In the genomic region with DNA sequence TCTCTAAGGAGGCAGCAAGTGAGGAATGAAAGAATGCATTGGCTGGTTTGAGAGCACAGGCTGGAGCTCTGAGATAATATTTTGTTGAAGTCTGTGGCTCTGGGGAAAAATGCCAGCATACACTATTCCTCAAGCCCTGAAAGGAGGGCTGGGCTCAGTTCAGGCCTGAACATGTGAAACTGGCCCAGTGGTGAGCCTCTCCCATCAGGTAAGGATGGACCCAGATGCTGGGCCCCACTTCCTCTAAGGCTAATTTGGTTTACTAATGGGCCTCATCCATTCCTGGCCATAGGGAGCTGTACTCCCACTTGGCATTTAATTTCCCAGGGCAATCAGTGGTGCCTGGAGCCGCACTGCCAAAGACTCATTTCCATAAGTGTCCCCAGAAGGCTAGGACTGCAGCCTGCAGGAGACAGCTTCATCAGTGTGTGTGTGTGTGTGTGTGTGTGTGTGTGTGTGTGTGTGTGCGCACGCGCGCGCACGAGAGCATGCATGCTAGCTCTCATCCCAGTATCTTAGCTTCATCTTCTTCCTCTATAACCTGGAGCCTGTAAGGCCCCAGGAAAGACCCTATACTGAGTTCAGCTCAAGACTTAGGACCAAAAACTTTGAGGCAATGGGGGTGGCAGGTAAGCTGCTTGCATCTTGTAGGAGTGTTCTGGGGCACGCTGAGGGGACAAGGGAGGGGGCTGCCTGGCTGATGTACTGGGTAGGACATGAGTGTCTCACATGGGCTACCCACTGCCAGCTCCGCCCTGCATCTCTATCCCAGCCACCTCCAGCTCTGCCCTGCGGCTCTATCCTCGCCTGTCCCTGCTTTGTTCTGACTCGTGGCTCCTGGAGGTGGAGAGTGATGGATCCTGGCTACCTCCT, we compare ENCODE assay signal across 17 mouse cellular contexts. TPM values are rescaled to one million over a fixed set of nuclear protein-coding genes. Genes with fewer than 3 reads are reported as not detected.
A peak's percentile ranks its signal among the peaks of the same experiment; 100 is the strongest.
DNase-seq lines count a peak whose midpoint lies in the region; ATAC-seq lines count a peak whose summit lies in the region.
"Had no signal": no experiment of that assay in that cellular context is flagged by ENCODE, and none has a peak within 500 bp of the region (broad histone marks: within the 10 kb centered on the region; RNA-seq: fewer than 3 reads in every experiment).

No protein-coding gene starts in this region.

- no peaks in the 10 kb centered on the region for H3K27me3 ChIP-seq in embryonic facial prominence, embryonic 11.5 days (ENCODE audit: control insufficient read depth, insufficient read depth, low read length)
- no peaks in the 10 kb centered on the region for H3K27me3 ChIP-seq in embryonic facial prominence, embryonic 10.5 days (replicated peaks; ENCODE audit: low read depth, poor library complexity, severe bottlenecking)
- no peaks in the 10 kb centered on the region for H3K27me3 ChIP-seq in limb, embryonic 13.5 days
- H3K27me3 ChIP-seq in limb, embryonic 10.5 days (ENCODE audit: low read depth, poor library complexity, severe bottlenecking): no peaks in the 10 kb centered on the region
- H3K27me3 ChIP-seq in midbrain, embryonic 12.5 days: no peaks in the 10 kb centered on the region
- no peaks in the 10 kb centered on the region for H3K27me3 ChIP-seq in neural tube, embryonic 15.5 days (replicated peaks)
- H3K27me3 ChIP-seq: intestine, embryonic 15.5 days had no signal

- H3K4me1 ChIP-seq in embryonic facial prominence, embryonic 11.5 days (ENCODE audit: control insufficient read depth, insufficient read depth, low read length): no peaks in the 10 kb centered on the region
- H3K4me1 ChIP-seq in embryonic facial prominence, embryonic 10.5 days: peaks cover 29% of the 10 kb centered on the region
- no peaks in the 10 kb centered on the region for H3K4me1 ChIP-seq in limb, embryonic 13.5 days
- peaks cover 13% of the 10 kb centered on the region; the same call in 1 of the 2 replicates for H3K4me1 ChIP-seq in limb, embryonic 10.5 days
- H3K4me1 ChIP-seq in midbrain, embryonic 12.5 days: no peaks in the 10 kb centered on the region
- H3K4me1 ChIP-seq in neural tube, embryonic 15.5 days: peaks cover 26% of the 10 kb centered on the region
- H3K4me1 ChIP-seq: intestine, embryonic 15.5 days had no signal

- WGBS in embryonic facial prominence, embryonic 11.5 days: 90% methylated on average over 12 of the region's 12 CpGs
- 87% methylated on average over 12 of the region's 12 CpGs for WGBS in embryonic facial prominence, embryonic 10.5 days
- WGBS in limb, embryonic 13.5 days: 86% methylated on average over 12 of the region's 12 CpGs
- WGBS in limb, embryonic 10.5 days: 91% methylated on average over 12 of the region's 12 CpGs
- WGBS in midbrain, embryonic 12.5 days: 84% methylated on average over 12 of the region's 12 CpGs
- WGBS in neural tube, embryonic 15.5 days: 46% methylated on average over 12 of the region's 12 CpGs

- no peaks in the 10 kb centered on the region for H3K36me3 ChIP-seq in embryonic facial prominence, embryonic 11.5 days (replicated peaks; ENCODE audit: control insufficient read depth, insufficient read depth, low read depth, low read length)
- peaks cover 41% of the 10 kb centered on the region for H3K36me3 ChIP-seq in embryonic facial prominence, embryonic 10.5 days (replicated peaks)
- H3K36me3 ChIP-seq in limb, embryonic 13.5 days: peaks cover 4% of the 10 kb centered on the region; the same call in 1 of the 2 replicates
- H3K36me3 ChIP-seq in limb, embryonic 10.5 days: 0 out of 2 replicates have a peak, but pooled peaks cover 2% of the 10 kb centered on the region
- no peaks in the 10 kb centered on the region for H3K36me3 ChIP-seq in midbrain, embryonic 12.5 days
- H3K36me3 ChIP-seq in neural tube, embryonic 15.5 days: no peaks in the 10 kb centered on the region
- H3K36me3 ChIP-seq: intestine, embryonic 15.5 days had no signal

- no peaks in the 10 kb centered on the region for H3K9me3 ChIP-seq in embryonic facial prominence, embryonic 11.5 days (replicated peaks; ENCODE audit: control insufficient read depth, low read length)
- H3K9me3 ChIP-seq in embryonic facial prominence, embryonic 10.5 days: no peaks in the 10 kb centered on the region
- H3K9me3 ChIP-seq in limb, embryonic 13.5 days: no peaks in the 10 kb centered on the region
- no peaks in the 10 kb centered on the region for H3K9me3 ChIP-seq in limb, embryonic 10.5 days (replicated peaks)
- no peaks in the 10 kb centered on the region for H3K9me3 ChIP-seq in midbrain, embryonic 12.5 days
- H3K9me3 ChIP-seq in neural tube, embryonic 15.5 days (replicated peaks): no peaks in the 10 kb centered on the region
- H3K9me3 ChIP-seq: intestine, embryonic 15.5 days had no signal

- H3K9ac ChIP-seq in embryonic facial prominence, embryonic 11.5 days (replicated peaks; ENCODE audit: low read length): no peak overlapping the region
- peak overlapping the region; percentile 8; the same call in 1 of the 2 replicates for H3K9ac ChIP-seq in limb, embryonic 13.5 days
- H3K9ac ChIP-seq in midbrain, embryonic 12.5 days (replicated peaks): no peak overlapping the region
- H3K9ac ChIP-seq in neural tube, embryonic 15.5 days (replicated peaks): no peak overlapping the region; the same call in 1 of the 2 replicates
- H3K9ac ChIP-seq: intestine, embryonic 15.5 days had no signal

- H3K4me3 ChIP-seq in embryonic facial prominence, embryonic 11.5 days (ENCODE audit: low read depth, low read length): no peak overlapping the region
- H3K4me3 ChIP-seq in embryonic facial prominence, embryonic 10.5 days: no peak overlapping the region
- no peak overlapping the region for H3K4me3 ChIP-seq in limb, embryonic 13.5 days
- H3K4me3 ChIP-seq in limb, embryonic 10.5 days: no peak overlapping the region
- H3K4me3 ChIP-seq in midbrain, embryonic 12.5 days: no peak overlapping the region
- H3K4me3 ChIP-seq in neural tube, embryonic 15.5 days (replicated peaks): no peak overlapping the region
- H3K4me3 ChIP-seq: erythroblast, embryonic 14.5 days; intestine, embryonic 15.5 days; myocyte had no signal

- ATAC-seq in embryonic facial prominence, embryonic 11.5 days (replicated peaks; ENCODE audit: insufficient number of reproducible peaks, low FRiP score, low TSS enrichment, low read depth): 0 out of 2 replicates have a peak, but pooled peaks have one; percentile 37
- ATAC-seq in limb, embryonic 13.5 days (ENCODE audit: low FRiP score, low read depth): no peak
- peak; percentile 69 for ATAC-seq in midbrain, embryonic 12.5 days (ENCODE audit: low FRiP score, low read depth)
- peak; percentile 74 for ATAC-seq in neural tube, embryonic 15.5 days (ENCODE audit: low FRiP score)
- ATAC-seq: intestine, embryonic 15.5 days had no signal

- DNase-seq in embryonic facial prominence, embryonic 11.5 days (ENCODE audit: low spot score): no peak
- DNase-seq in embryonic facial prominence, embryonic 10.5 days (ENCODE audit: low spot score): no peak
- no peak for DNase-seq in limb, embryonic 10.5 days (ENCODE audit: low spot score)
- DNase-seq in urinary bladder, postnatal 10 days (ENCODE audit: low spot score): no peak
- no peak for DNase-seq in urinary bladder, postnatal 4 days (ENCODE audit: low spot score in 2 of 2)
- DNase-seq: adrenal gland, postnatal 14 days; cerebellum, adult 9-10 months; lung, adult 2 months; spleen, adult 18-20 months had no signal

- no peak overlapping the region for H3K4me2 ChIP-seq in embryonic facial prominence, embryonic 11.5 days (ENCODE audit: low read depth, low read length)
- no peak overlapping the region for H3K4me2 ChIP-seq in limb, embryonic 13.5 days (replicated peaks)
- H3K4me2 ChIP-seq in midbrain, embryonic 12.5 days (replicated peaks): no peak overlapping the region
- peak overlapping the region; percentile 25; the same call in 1 of the 2 replicates for H3K4me2 ChIP-seq in neural tube, embryonic 15.5 days
- H3K4me2 ChIP-seq: intestine, embryonic 15.5 days had no signal

- no peak overlapping the region for H3K27ac ChIP-seq in embryonic facial prominence, embryonic 11.5 days (replicated peaks; ENCODE audit: low read depth, low read length)
- no peak overlapping the region for H3K27ac ChIP-seq in embryonic facial prominence, embryonic 10.5 days (replicated peaks)
- H3K27ac ChIP-seq in limb, embryonic 13.5 days: no peak overlapping the region
- no peak overlapping the region for H3K27ac ChIP-seq in limb, embryonic 10.5 days
- peak overlapping the region; percentile 31; the same call in 1 of the 2 replicates for H3K27ac ChIP-seq in midbrain, embryonic 12.5 days (replicated peaks)
- H3K27ac ChIP-seq in neural tube, embryonic 15.5 days (replicated peaks): peak overlapping the region; percentile 78
- H3K27ac ChIP-seq: intestine, embryonic 15.5 days; kidney, postnatal 0 days; macrophage had no signal

RNA-seq across cellular contexts. Expression of a gene that starts 20.3 kb away (rescaled TPM):
- polyA plus RNA-seq in embryonic facial prominence, embryonic 11.5 days (2014; fragmentation: Nextera tagmentation; extraction: Ambion mirVana): 6.9 and 11.5 TPM in 2 replicates
- 19.6 and 25.3 TPM in 2 replicates for polyA plus RNA-seq in embryonic facial prominence, embryonic 10.5 days (2016; fragmentation: Nextera tagmentation; extraction: Ambion mirVana)
- polyA plus RNA-seq in limb, embryonic 13.5 days (2015; fragmentation: Nextera tagmentation; extraction: Ambion mirVana): 15.6 and 15.8 TPM in 2 replicates
- polyA plus RNA-seq in limb, embryonic 10.5 days (2016; fragmentation: Nextera tagmentation; extraction: Ambion mirVana): 18.1 and 18.2 TPM in 2 replicates
- polyA plus RNA-seq in midbrain, embryonic 12.5 days (2016; fragmentation: Nextera tagmentation; extraction: Ambion mirVana): 1.7 and 3.2 TPM in 2 replicates
- 1.2 and 4.4 TPM in 2 replicates for polyA plus RNA-seq in neural tube, embryonic 15.5 days (2015; fragmentation: Nextera tagmentation; extraction: Ambion mirVana)
- polyA plus RNA-seq: macrophage had no signal

RNA-seq across cellular contexts. Expression of a gene that starts 34.0 kb away (rescaled TPM):
- polyA plus RNA-seq in embryonic facial prominence, embryonic 11.5 days (2014; fragmentation: Nextera tagmentation; extraction: Ambion mirVana): 157 and 169 TPM in 2 replicates
- 264 and 272 TPM in 2 replicates for polyA plus RNA-seq in embryonic facial prominence, embryonic 10.5 days (2016; fragmentation: Nextera tagmentation; extraction: Ambion mirVana)
- polyA plus RNA-seq in limb, embryonic 13.5 days (2015; fragmentation: Nextera tagmentation; extraction: Ambion mirVana): 196 and 199 TPM in 2 replicates
- 264 and 295 TPM in 2 replicates for polyA plus RNA-seq in limb, embryonic 10.5 days (2016; fragmentation: Nextera tagmentation; extraction: Ambion mirVana)
- polyA plus RNA-seq in midbrain, embryonic 12.5 days (2016; fragmentation: Nextera tagmentation; extraction: Ambion mirVana): 214 and 217 TPM in 2 replicates
- polyA plus RNA-seq in neural tube, embryonic 15.5 days (2015; fragmentation: Nextera tagmentation; extraction: Ambion mirVana): 196 and 203 TPM in 2 replicates

RNA-seq across cellular contexts. Expression of a gene that starts 51.9 kb away (rescaled TPM):
- 516 and 527 TPM in 2 replicates for polyA plus RNA-seq in embryonic facial prominence, embryonic 11.5 days (2014; fragmentation: Nextera tagmentation; extraction: Ambion mirVana)
- 569 and 585 TPM in 2 replicates for polyA plus RNA-seq in embryonic facial prominence, embryonic 10.5 days (2016; fragmentation: Nextera tagmentation; extraction: Ambion mirVana)
- 572 and 605 TPM in 2 replicates for polyA plus RNA-seq in limb, embryonic 13.5 days (2015; fragmentation: Nextera tagmentation; extraction: Ambion mirVana)
- 530 and 637 TPM in 2 replicates for polyA plus RNA-seq in limb, embryonic 10.5 days (2016; fragmentation: Nextera tagmentation; extraction: Ambion mirVana)
- polyA plus RNA-seq in midbrain, embryonic 12.5 days (2016; fragmentation: Nextera tagmentation; extraction: Ambion mirVana): 393 and 434 TPM in 2 replicates
- 382 and 405 TPM in 2 replicates for polyA plus RNA-seq in neural tube, embryonic 15.5 days (2015; fragmentation: Nextera tagmentation; extraction: Ambion mirVana)

Comparison
In these comparisons a context has a peak if more than half of its experiments do, and no peak if none do; other contexts are left out.
1. H3K27ac ChIP-seq: peak in midbrain, embryonic 12.5 days (single experiment) and neural tube, embryonic 15.5 days (single experiment); none in embryonic facial prominence, embryonic 11.5 days (single experiment), embryonic facial prominence, embryonic 10.5 days (single experiment), limb, embryonic 13.5 days (single experiment) and limb, embryonic 10.5 days (single experiment).